ENCODE assay signal across 12 mouse cellular contexts in the genomic region with DNA sequence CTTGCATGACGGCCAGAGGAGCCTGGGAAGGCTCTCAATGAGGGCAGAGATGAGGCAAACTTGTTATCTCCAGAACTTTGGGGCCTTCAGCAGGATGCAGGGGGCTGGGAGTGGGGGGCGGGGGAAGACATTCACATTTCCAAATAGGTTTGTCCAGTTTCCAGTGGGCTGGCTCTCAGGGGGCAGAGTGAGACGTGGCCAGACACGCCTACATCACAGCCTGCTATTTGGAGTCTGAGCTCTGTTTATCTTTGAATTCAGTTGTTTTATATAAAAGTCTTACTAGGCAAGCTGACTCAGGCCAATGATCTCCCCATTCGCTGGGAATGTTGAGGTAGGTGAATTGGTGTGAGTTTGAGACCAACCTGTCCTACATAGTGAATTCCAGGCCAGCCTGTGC. TPM values are rescaled to one million over a fixed set of nuclear protein-coding genes. Genes with fewer than 3 reads are reported as not detected.
DNase-seq lines count a peak whose midpoint lies in the region; ATAC-seq lines count a peak whose summit lies in the region.
"Had no signal": no experiment of that assay in that cellular context is flagged by ENCODE, and none has a peak within 500 bp of the region (broad histone marks: within the 10 kb centered on the region; RNA-seq: fewer than 3 reads in every experiment).

No protein-coding gene starts in this region.

- H3K4me3 ChIP-seq in kidney, embryonic 16.5 days (ENCODE audit: low read length) = no peak overlapping the region
- H3K4me3 ChIP-seq in heart, embryonic 13.5 days = no peak overlapping the region
- H3K4me3 ChIP-seq in hindbrain, embryonic 14.5 days (replicated peaks; ENCODE audit: low read length) = no peak overlapping the region
- no peak overlapping the region for H3K4me3 ChIP-seq in midbrain, embryonic 14.5 days (replicated peaks; ENCODE audit: low read depth, low read length)
- H3K4me3 ChIP-seq: embryonic facial prominence, embryonic 13.5 days; myocyte had no signal

- H3K4me1 ChIP-seq in kidney, embryonic 16.5 days (ENCODE audit: insufficient read depth, low read length) = peaks cover 19% of the 10 kb centered on the region
- H3K4me1 ChIP-seq in heart, embryonic 13.5 days = peaks cover 11% of the 10 kb centered on the region
- peaks cover 14% of the 10 kb centered on the region; the same call in 1 of the 2 replicates for H3K4me1 ChIP-seq in hindbrain, embryonic 14.5 days (replicated peaks; ENCODE audit: control insufficient read depth, insufficient read depth, low read length)
- H3K4me1 ChIP-seq in midbrain, embryonic 14.5 days (ENCODE audit: control insufficient read depth, insufficient read depth, low read length) = peaks cover 23% of the 10 kb centered on the region

- H3K9me3 ChIP-seq in kidney, embryonic 16.5 days (ENCODE audit: low read length) = no peaks in the 10 kb centered on the region; the same call in 1 of the 2 replicates
- H3K9me3 ChIP-seq in heart, embryonic 13.5 days = no peaks in the 10 kb centered on the region
- no peaks in the 10 kb centered on the region for H3K9me3 ChIP-seq in hindbrain, embryonic 14.5 days (ENCODE audit: control insufficient read depth, low read length)
- H3K9me3 ChIP-seq in midbrain, embryonic 14.5 days (ENCODE audit: control insufficient read depth, low read length) = no peaks in the 10 kb centered on the region
- H3K9me3 ChIP-seq: embryonic facial prominence, embryonic 13.5 days had no signal

- H3K36me3 ChIP-seq in kidney, embryonic 16.5 days (ENCODE audit: insufficient read depth, low read length) = no peaks in the 10 kb centered on the region
- H3K36me3 ChIP-seq in heart, embryonic 13.5 days = no peaks in the 10 kb centered on the region
- H3K36me3 ChIP-seq in hindbrain, embryonic 14.5 days (replicated peaks; ENCODE audit: control insufficient read depth, insufficient read depth) = no peaks in the 10 kb centered on the region
- no peaks in the 10 kb centered on the region for H3K36me3 ChIP-seq in midbrain, embryonic 14.5 days (ENCODE audit: control insufficient read depth, insufficient read depth, low read length)
- H3K36me3 ChIP-seq: embryonic facial prominence, embryonic 13.5 days had no signal

- no peak for DNase-seq in kidney, adult 8-10 months
- no peak for DNase-seq in hindbrain, embryonic 14.5 days (ENCODE audit: low spot score)
- no peak for DNase-seq in midbrain, embryonic 14.5 days
- no peak for DNase-seq in spleen, postnatal 14 days (ENCODE audit: low spot score in 2 of 2)
- no peak for DNase-seq in embryo, embryonic 9.5 days (ENCODE audit: extremely low spot score)
- no peak for DNase-seq in thymus, postnatal 4 days

- H3K27me3 ChIP-seq in kidney, embryonic 16.5 days (ENCODE audit: insufficient read depth, low read length) = no peaks in the 10 kb centered on the region
- no peaks in the 10 kb centered on the region for H3K27me3 ChIP-seq in heart, embryonic 13.5 days (replicated peaks)
- no peaks in the 10 kb centered on the region for H3K27me3 ChIP-seq in hindbrain, embryonic 14.5 days (ENCODE audit: control insufficient read depth, insufficient read depth, low read length)
- no peaks in the 10 kb centered on the region for H3K27me3 ChIP-seq in midbrain, embryonic 14.5 days (ENCODE audit: control insufficient read depth, insufficient read depth, low read length)
- H3K27me3 ChIP-seq: embryonic facial prominence, embryonic 13.5 days had no signal

- H3K4me2 ChIP-seq in kidney, embryonic 16.5 days (replicated peaks; ENCODE audit: low read depth, low read length) = peak overlapping the region; percentile 42
- H3K4me2 ChIP-seq in heart, embryonic 13.5 days = peak overlapping the region; percentile 38
- H3K4me2 ChIP-seq in hindbrain, embryonic 14.5 days (replicated peaks) = peak overlapping the region; percentile 34
- H3K4me2 ChIP-seq in midbrain, embryonic 14.5 days (ENCODE audit: low read length) = peak overlapping the region; percentile 35; the same call in 1 of the 2 replicates
- H3K4me2 ChIP-seq: embryonic facial prominence, embryonic 13.5 days; liver, embryonic 11.5 days had no signal

- ATAC-seq in kidney, embryonic 16.5 days (ENCODE audit: low FRiP score, low TSS enrichment) = peak; percentile 2; the same call in 1 of the 2 replicates
- ATAC-seq in heart, embryonic 13.5 days (ENCODE audit: extremely low read depth, insufficient number of reproducible peaks, low FRiP score, low TSS enrichment) = no peak
- peak; percentile 43; the same call in 1 of the 2 replicates for ATAC-seq in hindbrain, embryonic 14.5 days (ENCODE audit: low FRiP score)
- ATAC-seq in midbrain, embryonic 14.5 days (ENCODE audit: low FRiP score, low TSS enrichment) = no peak

- H3K27ac ChIP-seq in kidney, embryonic 16.5 days (ENCODE audit: low read length) = peak overlapping the region; percentile 25; the same call in 1 of the 2 replicates
- no peak overlapping the region for H3K27ac ChIP-seq in heart, embryonic 13.5 days (replicated peaks)
- H3K27ac ChIP-seq in hindbrain, embryonic 14.5 days = peak overlapping the region; percentile 28; the same call in 1 of the 2 replicates
- peak overlapping the region; percentile 52; the same call in 1 of the 2 replicates for H3K27ac ChIP-seq in midbrain, embryonic 14.5 days (replicated peaks; ENCODE audit: low read depth, low read length)
- H3K27ac ChIP-seq: embryonic facial prominence, embryonic 13.5 days had no signal

- 58% methylated on average over 5 of the region's 5 CpGs for WGBS in kidney, embryonic 16.5 days
- WGBS in heart, embryonic 13.5 days = 66% methylated on average over 5 of the region's 5 CpGs
- WGBS in hindbrain, embryonic 14.5 days = 57% methylated on average over 5 of the region's 5 CpGs
- 63% methylated on average over 5 of the region's 5 CpGs for WGBS in midbrain, embryonic 14.5 days

- no peak overlapping the region for H3K9ac ChIP-seq in kidney, embryonic 16.5 days (replicated peaks; ENCODE audit: low read length)
- H3K9ac ChIP-seq in heart, embryonic 13.5 days = no peak overlapping the region
- no peak overlapping the region for H3K9ac ChIP-seq in hindbrain, embryonic 14.5 days
- H3K9ac ChIP-seq in midbrain, embryonic 14.5 days (replicated peaks; ENCODE audit: low read length) = no peak overlapping the region
- H3K9ac ChIP-seq: embryonic facial prominence, embryonic 13.5 days had no signal

RNA-seq across cellular contexts. Expression of gene 9630041A04Rik, which starts 1.5 kb away (rescaled TPM):
- polyA plus RNA-seq in kidney, embryonic 16.5 days (2015; fragmentation: Nextera tagmentation; extraction: Ambion mirVana) = not detected in 2 replicates
- not detected in 2 replicates for polyA plus RNA-seq in heart, embryonic 13.5 days (2015; fragmentation: Nextera tagmentation; extraction: Ambion mirVana)
- 0.29 and 0.30 TPM in 2 replicates for polyA plus RNA-seq in hindbrain, embryonic 14.5 days (2014; fragmentation: Nextera tagmentation; extraction: Ambion mirVana)
- polyA plus RNA-seq in midbrain, embryonic 14.5 days (2014; fragmentation: Nextera tagmentation; extraction: Ambion mirVana) = 0.42 and 0.69 TPM in 2 replicates
- polyA plus RNA-seq: embryonic facial prominence, embryonic 13.5 days; heart, postnatal 0 days; liver, embryonic 11.5 days; myocyte had no signal

Comparison
In these comparisons a context has a peak if more than half of its experiments do, and no peak if none do; other contexts are left out.
1. ATAC-seq: peak in kidney, embryonic 16.5 days (single experiment) and hindbrain, embryonic 14.5 days (single experiment); none in heart, embryonic 13.5 days (single experiment) and midbrain, embryonic 14.5 days (single experiment).
2. Peak in every context shown above with its lines, with median percentiles within 50 percentile points of each other: H3K4me2 ChIP-seq.